Mouse (Mus musculus): ENCODE measurements at regions not wholly inside any gene's neighbourhood (a gene's known extent, or its start where the extent isn't known, plus 50 kb on each side); places are given as distances from the start of the nearest gene placed in this dataset.

DNA sequence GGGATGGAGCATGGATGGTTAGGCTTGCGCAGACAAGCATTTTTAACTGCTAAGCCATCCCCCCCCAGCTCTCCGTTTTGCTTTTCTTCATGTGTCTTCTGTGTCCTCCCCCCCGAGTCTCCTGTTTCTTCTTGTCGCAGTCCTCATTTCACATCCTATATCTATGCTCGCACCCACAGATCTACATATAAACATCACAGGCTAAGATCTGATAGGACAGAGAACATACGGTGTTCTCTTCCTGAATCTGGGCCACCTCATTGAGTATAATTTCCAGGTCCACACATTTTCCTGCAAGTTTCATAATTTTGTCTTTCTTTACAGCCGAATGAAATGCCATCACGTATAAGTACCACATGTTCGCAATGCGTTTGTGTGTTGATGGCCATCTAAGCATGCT is 168.7 kb downstream of the Zfp36l1 start:
- DNase-seq (ENCODE audit: low spot score), result no peak

- peak; percentile 64 for DNase-seq (ENCODE audit: low spot score)
Observed at GRCm38 (mm10) chr12:79942563-79943131, 170.2 kb downstream of the Zfp36l1 start.

- no peak for DNase-seq (ENCODE audit: low spot score)
Observed at GRCm38 (mm10) chr12:79941828-79942227, 171.0 kb downstream of the Zfp36l1 start.

- no peak for DNase-seq (ENCODE audit: low spot score)
Observed at GRCm38 (mm10) chr12:79939436-79939835, 173.4 kb downstream of the Zfp36l1 start.

- DNase-seq (ENCODE audit: low spot score), result no peak
Observed at GRCm38 (mm10) chr12:79937876-79938275, 174.9 kb downstream of the Zfp36l1 start.

GRCm38 (mm10) chr12:79936698-79937097 is 176.1 kb downstream of the Zfp36l1 start:
- DNase-seq (ENCODE audit: low spot score), result no peak

- no peak for DNase-seq (ENCODE audit: low spot score)
Observed at GRCm38 (mm10) chr12:79934091-79934490, 178.7 kb downstream of the Zfp36l1 start.

DNA sequence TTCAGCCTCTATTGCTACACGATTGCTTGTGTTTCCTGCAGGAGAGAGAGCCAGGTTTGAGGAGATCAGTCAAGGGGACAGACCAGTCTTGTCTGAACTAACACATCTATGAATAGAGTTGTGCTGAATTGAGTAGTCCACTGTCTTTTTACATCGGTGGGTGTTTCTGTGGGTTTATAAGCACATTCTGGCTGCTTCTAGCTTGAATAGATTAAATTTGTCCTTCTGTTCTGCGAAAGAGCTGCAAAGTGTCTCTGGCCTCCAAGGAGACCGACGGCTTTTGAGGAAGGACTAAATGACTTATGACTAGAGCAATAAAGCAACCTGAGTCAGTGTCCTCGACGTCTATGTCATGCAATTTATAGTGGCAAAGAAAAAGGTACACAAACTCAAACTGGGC is 179.9 kb downstream of the Zfp36l1 start:
- no peak for DNase-seq (ENCODE audit: low spot score)

DNA sequence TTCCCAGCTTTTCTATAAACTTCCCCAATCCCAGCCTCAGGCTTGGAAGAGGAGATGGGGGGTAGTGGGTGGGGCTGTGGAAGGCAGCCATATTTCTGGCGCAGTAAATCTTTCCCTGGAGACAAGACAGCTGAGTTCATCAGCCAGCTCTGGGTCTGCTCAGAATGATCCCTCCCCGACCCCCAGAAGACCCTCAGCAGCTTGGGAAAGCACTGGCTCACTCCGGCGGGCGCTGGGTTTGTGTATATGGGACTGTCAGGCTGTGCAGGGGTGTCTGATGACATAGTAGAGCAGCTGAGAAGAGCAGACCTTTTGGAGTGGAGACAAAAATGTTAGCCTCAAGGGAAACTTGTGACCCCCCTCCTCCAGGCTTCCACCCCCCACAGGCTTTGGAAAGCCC is 181.4 kb downstream of the Zfp36l1 start:
- DNase-seq (ENCODE audit: low spot score), result no peak

DNA sequence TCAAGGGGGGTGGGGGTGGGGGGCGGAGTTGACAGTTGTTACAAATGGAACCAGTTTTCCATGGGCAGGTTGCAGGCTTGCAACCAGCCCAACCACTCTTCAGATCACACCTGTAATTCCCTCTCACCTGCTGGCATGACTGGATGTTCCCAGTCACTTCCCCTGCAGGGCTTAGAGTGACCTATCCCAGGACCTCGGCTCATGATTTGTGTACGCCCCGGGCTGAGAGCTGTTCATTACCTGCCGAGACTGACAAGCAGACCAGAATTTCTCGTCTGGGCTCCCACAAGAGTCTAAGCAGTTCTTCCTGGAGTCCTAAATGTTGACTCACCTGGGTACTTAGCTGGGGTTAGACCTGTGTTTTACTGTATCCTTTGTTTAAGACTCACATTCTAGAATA is 183.0 kb downstream of the Zfp36l1 start:
- DNase-seq (ENCODE audit: low spot score), result no peak

DNA sequence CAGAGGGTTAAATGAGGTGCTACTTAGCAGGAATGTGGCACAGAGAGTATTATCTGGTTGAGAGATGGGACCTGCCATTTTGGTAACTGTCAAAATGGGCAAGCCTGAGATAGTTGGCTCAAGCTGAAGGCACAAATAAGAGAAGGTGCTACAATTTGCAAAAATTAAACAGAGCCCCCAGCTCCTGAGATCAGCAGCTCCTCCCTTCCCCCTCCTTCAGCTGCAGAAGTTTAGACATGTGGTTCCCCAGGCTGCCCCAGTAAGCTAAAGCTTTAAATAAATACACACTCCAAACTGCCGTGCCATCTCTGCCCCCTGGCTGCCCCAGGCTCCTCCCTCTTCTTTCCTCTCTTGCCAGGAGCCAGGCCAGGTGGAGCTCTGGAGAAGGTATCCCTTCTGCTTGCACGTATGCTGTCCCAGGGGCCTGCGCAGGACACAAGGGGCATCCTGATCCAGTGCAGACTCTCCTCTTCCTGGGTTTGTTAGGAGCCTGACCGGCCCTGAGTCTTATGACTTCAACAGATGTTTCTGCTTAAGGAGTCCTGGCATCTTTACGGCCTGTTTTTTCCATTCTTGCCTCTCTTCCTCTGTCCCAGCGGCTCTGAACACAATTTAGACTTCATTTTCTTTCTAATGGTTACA is 184.0 kb downstream of the Zfp36l1 start:
- DNase-seq (ENCODE audit: low spot score), result no peak

GRCm38 (mm10) chr12:79928298-79928697 is 184.5 kb downstream of the Zfp36l1 start:
- no peak for DNase-seq (ENCODE audit: low spot score)

DNA sequence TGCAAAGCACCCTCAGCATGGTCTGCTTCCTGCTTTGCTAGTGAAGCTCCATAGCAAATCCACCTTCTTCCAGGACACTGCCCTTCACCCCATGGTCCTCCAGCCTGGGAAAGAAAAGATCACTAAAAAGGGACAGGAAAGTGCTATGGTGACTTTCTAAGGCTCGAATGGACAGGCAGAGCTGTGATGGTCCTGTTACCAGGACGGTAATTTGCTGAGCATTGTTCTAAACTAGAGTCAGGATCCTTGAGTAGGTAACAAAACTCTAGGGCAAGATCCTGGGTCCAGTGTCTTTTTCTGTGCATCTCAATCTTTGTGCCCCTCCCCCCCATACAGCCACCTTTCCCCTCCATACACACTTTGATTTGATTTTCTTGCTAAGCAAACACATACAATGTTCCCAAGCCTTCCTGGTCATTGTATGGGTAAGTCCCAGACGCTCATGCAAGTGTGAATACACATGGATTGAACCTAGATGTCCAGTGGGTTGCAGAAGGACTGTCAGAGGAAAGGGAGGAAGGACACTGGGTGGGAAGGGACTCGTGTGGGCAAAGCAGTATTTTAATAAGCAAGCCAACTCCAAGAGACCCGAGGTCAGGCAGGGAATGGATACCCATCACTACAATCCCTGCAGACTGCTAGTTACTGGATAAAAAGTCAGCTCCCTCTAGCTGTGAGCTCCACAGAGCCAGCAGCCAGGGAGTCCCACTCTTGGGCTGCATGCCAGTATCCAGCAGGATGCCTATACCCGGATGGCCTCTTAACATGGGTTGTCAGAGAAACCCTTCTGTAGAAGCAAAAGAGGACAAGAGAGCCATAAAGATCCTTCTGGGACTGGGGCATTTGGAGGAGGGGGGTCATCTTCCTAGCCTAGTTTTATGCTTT is 186.9 kb downstream of the Zfp36l1 start:
- peak; percentile 47 for DNase-seq (ENCODE audit: low spot score)

DNA sequence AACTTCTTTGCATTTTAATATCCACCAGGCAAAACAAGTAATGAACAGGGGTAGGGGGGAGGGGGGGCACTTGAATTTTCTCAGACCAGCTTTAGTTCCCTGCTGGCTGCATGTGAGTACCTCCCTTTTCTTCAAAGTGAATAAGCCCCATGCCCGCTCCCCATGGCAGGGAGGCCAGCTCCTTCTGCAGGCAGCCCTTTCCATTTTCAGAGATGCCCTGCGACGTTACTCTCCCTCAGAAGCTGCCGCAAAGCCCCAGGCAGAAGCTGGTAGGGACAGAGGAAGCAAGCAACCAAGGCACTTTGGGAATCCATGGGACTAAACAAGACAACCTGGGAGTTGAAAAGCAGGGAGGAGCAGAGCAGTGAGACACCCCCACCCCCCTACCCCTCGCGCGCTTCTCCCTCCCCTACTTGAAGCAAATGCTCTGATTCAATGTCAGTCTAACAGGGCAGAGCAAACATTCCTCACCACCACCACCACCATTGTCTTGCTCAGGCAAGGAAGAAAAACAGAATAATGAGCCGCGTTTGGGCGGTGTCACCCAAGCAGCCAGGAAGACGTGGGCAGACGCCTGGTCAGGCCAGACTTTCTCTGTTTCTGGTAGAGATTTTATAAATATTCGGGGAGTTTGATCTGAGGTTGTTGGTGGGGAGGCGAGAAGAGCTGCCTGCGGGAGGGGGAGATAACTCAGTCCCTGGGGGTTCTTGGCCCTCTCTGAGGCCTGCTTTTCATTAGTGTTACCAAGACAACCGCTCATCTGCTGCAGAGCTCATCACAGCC is 187.7 kb downstream of the Zfp36l1 start:
- peak; percentile 45 for DNase-seq (ENCODE audit: low spot score)

GRCm38 (mm10) chr12:79923811-79924210 is 189.0 kb downstream of the Zfp36l1 start:
- DNase-seq (ENCODE audit: low spot score), result no peak

DNA sequence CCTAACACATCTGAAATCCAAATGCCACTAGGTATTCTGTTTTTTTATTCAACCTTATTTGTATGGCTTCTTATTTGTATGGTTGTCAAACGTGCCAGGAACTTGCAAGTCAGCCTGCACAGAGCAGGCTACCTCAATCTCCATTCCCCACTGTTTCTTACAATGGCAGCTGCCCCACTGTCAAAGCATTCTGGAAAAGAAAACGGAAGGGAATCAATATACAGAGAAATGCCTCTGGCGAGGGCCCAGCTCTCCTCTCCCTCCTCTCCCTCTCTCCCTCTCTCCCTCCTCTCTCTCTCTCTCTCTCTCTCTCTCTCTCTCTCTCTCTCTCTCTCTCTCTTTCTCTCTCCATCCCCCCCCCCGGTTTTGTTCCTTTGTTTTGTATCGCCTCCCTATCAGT is 191.0 kb downstream of the Zfp36l1 start:
- DNase-seq (ENCODE audit: low spot score), result no peak

DNA sequence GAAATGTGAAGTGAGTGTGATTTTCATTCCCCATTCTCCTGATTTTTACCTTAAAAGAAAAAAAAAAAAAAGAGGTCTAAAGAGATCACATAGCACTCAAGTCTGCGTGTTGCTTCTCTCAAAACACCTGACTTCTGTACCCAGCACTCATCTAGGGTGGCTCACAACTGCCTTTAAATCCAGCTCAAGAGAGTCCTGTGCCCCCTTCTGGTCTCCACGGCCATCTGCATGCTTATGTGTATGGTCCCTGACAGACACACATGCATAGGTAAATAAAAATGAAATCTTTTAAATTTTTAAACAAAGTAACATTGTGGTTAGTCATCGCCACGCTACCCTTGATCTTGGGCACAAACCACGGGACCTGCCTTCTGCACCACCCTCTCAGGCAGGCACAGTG is 193.8 kb downstream of the Zfp36l1 start:
- DNase-seq (ENCODE audit: low spot score), result no peak

- no peak for DNase-seq (ENCODE audit: low spot score)
Observed at GRCm38 (mm10) chr12:79917634-79918289, 195.1 kb downstream of the Zfp36l1 start.

- no peak for DNase-seq (ENCODE audit: low spot score)
Observed at GRCm38 (mm10) chr12:79916896-79917633, 195.7 kb downstream of the Zfp36l1 start.

GRCm38 (mm10) chr12:79913898-79914297 is 198.9 kb downstream of the Zfp36l1 start:
- DNase-seq (ENCODE audit: low spot score), result no peak
